Mouse (Mus musculus): ENCODE results near the gene Wbp11. TPM values are rescaled to one million over a fixed set of nuclear protein-coding genes. Genes with fewer than 3 reads are reported as not detected.
A peak's percentile ranks its signal among the peaks of the same experiment; 100 is the strongest.

Wbp11 gene
- polyA plus RNA-seq, 1 experiment from 2014 or later: 93.5 TPM

DNA sequence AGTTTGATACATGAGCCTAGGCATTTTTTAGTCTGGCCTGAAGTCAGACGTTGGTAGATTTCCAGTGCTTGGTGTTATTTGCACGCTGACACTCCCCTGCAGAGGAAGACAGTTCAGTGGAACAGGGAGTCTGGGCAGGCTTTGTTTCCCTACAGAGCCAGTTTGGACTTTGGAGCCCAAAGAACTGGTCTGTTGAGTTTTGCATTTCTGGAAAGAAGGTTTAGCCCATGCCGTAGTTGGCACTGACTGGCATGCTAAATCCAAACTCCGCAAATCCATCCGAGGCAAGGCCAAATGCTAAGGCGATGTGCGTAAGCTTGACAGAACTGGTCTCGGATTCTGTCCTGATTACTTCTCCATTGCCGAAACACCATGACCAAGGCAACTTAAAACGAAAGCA, 16.8 kb downstream of the Wbp11 start:
- no peak overlapping the region for H3K27ac ChIP-seq (ENCODE audit: low read depth, low read length)
- H3K4me1 ChIP-seq (ENCODE audit: control insufficient read depth, insufficient read depth, low read length): peaks cover 9% of the 10 kb centered on the region
- H3K27me3 ChIP-seq (ENCODE audit: control insufficient read depth, insufficient read depth, low read length): no peaks in the 10 kb centered on the region
- WGBS (ENCODE audit: insufficient replicate concordance): 85% methylated on average over 10 of the region's 10 CpGs
- no peak for ATAC-seq (replicated peaks; ENCODE audit: insufficient number of reproducible peaks, low FRiP score, low TSS enrichment)
- peaks cover 24% of the 10 kb centered on the region for H3K36me3 ChIP-seq (ENCODE audit: control insufficient read depth, insufficient read depth, low read length)
- no peak overlapping the region for H3K4me3 ChIP-seq (ENCODE audit: low read depth, low read length)
- no peaks in the 10 kb centered on the region for H3K9me3 ChIP-seq (replicated peaks; ENCODE audit: control insufficient read depth, low read length)
- no peak overlapping the region for H3K4me2 ChIP-seq
- no peak overlapping the region for H3K9ac ChIP-seq (ENCODE audit: low read depth, low read length)

GRCm38 (mm10) chr6:136809673-136810072, 18.4 kb downstream of the Wbp11 start:
- peaks cover 9% of the 10 kb centered on the region for H3K4me1 ChIP-seq (ENCODE audit: control insufficient read depth, insufficient read depth, low read length)
- no peak overlapping the region for H3K27ac ChIP-seq (ENCODE audit: low read depth, low read length)
- no peaks in the 10 kb centered on the region for H3K9me3 ChIP-seq (replicated peaks; ENCODE audit: control insufficient read depth, low read length)
- no peaks in the 10 kb centered on the region for H3K27me3 ChIP-seq (ENCODE audit: control insufficient read depth, insufficient read depth, low read length)
- no peak overlapping the region for H3K9ac ChIP-seq (ENCODE audit: low read depth, low read length)
- H3K4me3 ChIP-seq (ENCODE audit: low read depth, low read length): peak overlapping the region; percentile 87
- no peak for ATAC-seq (replicated peaks; ENCODE audit: insufficient number of reproducible peaks, low FRiP score, low TSS enrichment)
- peak overlapping the region; percentile 93 for H3K4me2 ChIP-seq
- 64% methylated on average over 13 of the region's 13 CpGs for WGBS (ENCODE audit: insufficient replicate concordance)
- peaks cover 14% of the 10 kb centered on the region; the same call in 1 of the 2 replicates for H3K36me3 ChIP-seq (ENCODE audit: control insufficient read depth, insufficient read depth, low read length)

GRCm38 (mm10) chr6:136809077-136809476, 19.0 kb downstream of the Wbp11 start:
- Histone ChIP-seq H3K9me3 (replicated peaks; ENCODE audit: control insufficient read depth, low read length) (no peaks in the 10 kb centered on the region), H3K4me2 (peak overlapping the region; percentile 93), H3K27me3 (ENCODE audit: control insufficient read depth, insufficient read depth, low read length) (no peaks in the 10 kb centered on the region), H3K4me3 (ENCODE audit: low read depth, low read length) (peak overlapping the region; percentile 87), H3K27ac (ENCODE audit: low read depth, low read length) (no peak overlapping the region), H3K9ac (ENCODE audit: low read depth, low read length) (peak overlapping the region; percentile 78), H3K36me3 (ENCODE audit: control insufficient read depth, insufficient read depth, low read length) (peaks cover 8% of the 10 kb centered on the region; the same call in 1 of the 2 replicates), H3K4me1 (ENCODE audit: control insufficient read depth, insufficient read depth, low read length) (peaks cover 9% of the 10 kb centered on the region)
- 22% methylated on average over 14 of the region's 14 CpGs for WGBS (ENCODE audit: insufficient replicate concordance)
- ATAC-seq (replicated peaks; ENCODE audit: insufficient number of reproducible peaks, low FRiP score, low TSS enrichment): no peak

DNA sequence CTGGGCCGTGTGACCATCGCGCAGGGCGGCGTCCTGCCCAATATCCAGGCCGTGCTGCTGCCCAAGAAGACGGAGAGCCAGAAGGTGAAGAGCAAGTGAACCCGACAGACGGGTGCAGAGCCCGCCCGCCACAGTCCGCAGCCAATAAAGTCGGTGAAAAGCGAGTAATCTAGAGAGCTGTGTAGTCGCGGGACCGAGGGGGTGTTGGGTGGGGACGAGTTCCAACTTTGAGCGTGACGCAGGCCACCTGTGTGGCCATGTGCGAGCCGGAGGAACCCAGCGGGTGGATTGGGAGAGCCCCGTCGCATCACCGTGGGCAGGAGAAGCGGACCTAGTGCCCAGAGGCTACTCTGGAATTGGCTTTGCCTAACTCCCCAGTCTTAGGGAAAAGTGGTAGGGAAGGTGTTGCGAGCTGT, 19.4 kb downstream of the Wbp11 start:
- peak; percentile 9; the same call in 1 of the 2 replicates for ATAC-seq (replicated peaks; ENCODE audit: insufficient number of reproducible peaks, low FRiP score, low TSS enrichment)
- peak overlapping the region; percentile 78 for H3K9ac ChIP-seq (ENCODE audit: low read depth, low read length)
- H3K4me2 ChIP-seq: peak overlapping the region; percentile 93
- H3K36me3 ChIP-seq (ENCODE audit: control insufficient read depth, insufficient read depth, low read length): peaks cover 5% of the 10 kb centered on the region; the same call in 1 of the 2 replicates
- WGBS (ENCODE audit: insufficient replicate concordance): under 1% methylated on average over 28 of the region's 28 CpGs
- H3K4me3 ChIP-seq (ENCODE audit: low read depth, low read length): peak overlapping the region; percentile 87
- no peaks in the 10 kb centered on the region for H3K27me3 ChIP-seq (ENCODE audit: control insufficient read depth, insufficient read depth, low read length)
- peaks cover 9% of the 10 kb centered on the region for H3K4me1 ChIP-seq (ENCODE audit: control insufficient read depth, insufficient read depth, low read length)
- no peak overlapping the region for H3K27ac ChIP-seq (ENCODE audit: low read depth, low read length)
- no peaks in the 10 kb centered on the region for H3K9me3 ChIP-seq (replicated peaks; ENCODE audit: control insufficient read depth, low read length)

DNA sequence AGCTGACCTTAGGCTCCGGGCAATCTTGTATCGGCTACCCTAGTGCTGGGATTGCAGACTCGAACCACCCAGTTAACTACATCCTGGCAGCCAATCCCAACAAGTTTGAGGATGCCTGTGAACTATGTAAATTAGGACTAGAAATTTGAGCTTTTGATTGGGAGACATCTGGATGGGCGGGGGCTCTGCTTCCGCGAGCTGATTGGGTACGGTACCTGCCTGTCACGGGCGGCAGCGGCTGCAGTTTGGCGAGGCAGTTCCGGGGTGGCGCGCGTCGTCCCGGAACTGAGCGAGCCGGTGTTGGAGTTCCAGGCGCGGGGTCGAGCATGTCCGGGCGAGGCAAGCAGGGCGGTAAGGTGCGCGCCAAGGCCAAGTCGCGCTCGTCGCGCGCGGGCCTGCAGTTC, 20.0 kb downstream of the Wbp11 start, which contains the start of gene H2afj:
Gene H2afj (plus strand): TSS at position 231 of the 404 bp plus-strand sequence.
- ATAC-seq (replicated peaks; ENCODE audit: insufficient number of reproducible peaks, low FRiP score, low TSS enrichment): peak; percentile 87
- H3K9me3 ChIP-seq (replicated peaks; ENCODE audit: control insufficient read depth, low read length): no peaks in the 10 kb centered on the region
- peak within 1 kb of the TSS; percentile 87 for H3K4me3 ChIP-seq (ENCODE audit: low read depth, low read length)
- H3K4me2 ChIP-seq: peak within 1 kb of the TSS; percentile 93
- peak within 1 kb of the TSS; percentile 41; the same call in 1 of the 2 replicates for H3K27ac ChIP-seq (ENCODE audit: low read depth, low read length)
- peaks cover 2% of the 10 kb centered on the region; the same call in 1 of the 2 replicates for H3K36me3 ChIP-seq (ENCODE audit: control insufficient read depth, insufficient read depth, low read length)
- peaks cover 11% of the 10 kb centered on the region for H3K4me1 ChIP-seq (ENCODE audit: control insufficient read depth, insufficient read depth, low read length)
- no peaks in the 10 kb centered on the region for H3K27me3 ChIP-seq (ENCODE audit: control insufficient read depth, insufficient read depth, low read length)
- 0% methylated on average over 34 of the region's 34 CpGs for WGBS (ENCODE audit: insufficient replicate concordance)
- peak within 1 kb of the TSS; percentile 78 for H3K9ac ChIP-seq (ENCODE audit: low read depth, low read length)

DNA sequence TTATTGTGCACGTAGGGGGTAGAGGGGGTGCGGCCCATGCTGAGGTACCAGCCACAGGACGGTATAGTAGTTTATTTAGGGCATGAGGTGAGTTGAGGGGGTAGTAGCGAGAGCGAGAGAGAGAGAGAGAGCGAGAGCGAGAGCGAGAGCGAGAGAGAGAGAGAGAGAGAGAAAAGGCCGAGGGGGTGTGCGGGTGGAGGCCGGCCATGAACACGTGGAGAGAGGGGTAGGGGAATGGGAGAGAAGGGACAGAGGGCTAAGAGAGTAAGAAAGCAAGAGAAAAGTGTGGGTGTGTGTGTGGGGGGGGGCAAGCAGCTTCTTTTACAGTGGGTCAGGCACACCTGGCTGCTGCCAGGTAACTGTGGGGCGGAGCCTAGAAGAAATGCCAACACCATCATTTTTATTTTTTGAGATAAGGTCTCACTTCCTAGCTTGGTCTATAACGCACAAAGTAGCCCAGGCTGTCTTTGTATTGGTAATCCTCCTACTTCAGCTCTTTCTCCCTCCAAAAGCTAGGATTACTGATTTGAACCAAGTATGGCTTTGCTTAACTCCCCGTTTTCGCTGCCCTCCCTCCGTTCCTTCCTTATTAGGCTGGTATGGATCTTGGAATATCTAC, 20.5 kb downstream of the Wbp11 start:
- Histone ChIP-seq H3K4me1 (ENCODE audit: control insufficient read depth, insufficient read depth, low read length) (peaks cover 12% of the 10 kb centered on the region), H3K27me3 (ENCODE audit: control insufficient read depth, insufficient read depth, low read length) (no peaks in the 10 kb centered on the region), H3K4me3 (ENCODE audit: low read depth, low read length) (peak overlapping the region; percentile 87), H3K4me2 (peak overlapping the region; percentile 69), H3K27ac (ENCODE audit: low read depth, low read length) (peak overlapping the region; percentile 37; the same call in 1 of the 2 replicates), H3K36me3 (ENCODE audit: control insufficient read depth, insufficient read depth, low read length) (no peaks in the 10 kb centered on the region), H3K9ac (ENCODE audit: low read depth, low read length) (peak overlapping the region; percentile 52), H3K9me3 (replicated peaks; ENCODE audit: control insufficient read depth, low read length) (no peaks in the 10 kb centered on the region)
- ATAC-seq (replicated peaks; ENCODE audit: insufficient number of reproducible peaks, low FRiP score, low TSS enrichment): no peak
- WGBS (ENCODE audit: insufficient replicate concordance): 19% methylated on average over 18 of the region's 18 CpGs

DNA sequence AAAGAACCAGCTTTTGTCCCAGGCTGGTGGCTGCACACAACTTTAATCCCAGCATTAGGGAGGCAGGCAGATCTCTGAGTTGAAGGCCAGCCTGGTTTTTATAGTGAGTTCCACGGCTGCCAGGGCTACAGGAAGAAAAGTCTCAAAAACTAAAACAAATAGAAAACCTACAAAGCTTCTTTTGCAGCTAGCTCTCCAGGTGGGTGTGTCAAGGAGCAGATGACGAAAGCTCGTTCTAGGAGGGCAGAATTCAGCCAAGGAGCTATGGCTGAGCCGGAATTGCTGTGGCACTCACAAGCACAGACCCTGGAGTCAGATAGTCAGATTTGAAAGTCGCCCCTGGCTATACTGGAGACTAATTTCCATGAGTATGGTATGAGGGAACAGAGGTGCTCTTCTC, 21.2 kb downstream of the Wbp11 start:
- H3K4me1 ChIP-seq (ENCODE audit: control insufficient read depth, insufficient read depth, low read length): peaks cover 12% of the 10 kb centered on the region
- no peaks in the 10 kb centered on the region for H3K27me3 ChIP-seq (ENCODE audit: control insufficient read depth, insufficient read depth, low read length)
- no peaks in the 10 kb centered on the region for H3K9me3 ChIP-seq (replicated peaks; ENCODE audit: control insufficient read depth, low read length)
- H3K27ac ChIP-seq (ENCODE audit: low read depth, low read length): no peak overlapping the region
- no peaks in the 10 kb centered on the region for H3K36me3 ChIP-seq (ENCODE audit: control insufficient read depth, insufficient read depth, low read length)
- 0 out of 2 replicates have a peak overlapping the region, but pooled peaks have one; percentile 28 for H3K9ac ChIP-seq (ENCODE audit: low read depth, low read length)
- no peak for ATAC-seq (replicated peaks; ENCODE audit: insufficient number of reproducible peaks, low FRiP score, low TSS enrichment)
- 64% methylated on average over 5 of the region's 5 CpGs for WGBS (ENCODE audit: insufficient replicate concordance)
- H3K4me3 ChIP-seq (ENCODE audit: low read depth, low read length): no peak overlapping the region
- peak overlapping the region; percentile 69 for H3K4me2 ChIP-seq

DNA sequence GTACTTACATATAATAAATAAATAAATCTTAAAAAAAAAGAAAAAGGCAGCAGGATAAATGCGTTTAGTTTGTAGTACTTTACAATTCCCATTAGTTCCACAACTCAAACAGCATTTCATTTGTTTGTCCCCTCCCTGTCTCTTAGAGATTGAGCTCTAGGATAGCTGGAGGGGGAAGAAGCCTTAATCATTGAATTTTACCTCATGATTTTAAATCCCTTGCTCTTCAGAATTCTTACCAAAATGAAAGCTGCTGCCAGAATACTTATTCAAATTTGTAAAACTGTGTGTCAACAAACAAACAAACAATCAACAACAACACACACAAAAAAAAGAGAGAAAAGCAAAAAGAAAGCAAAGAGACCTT, 22.6 kb downstream of the Wbp11 start:
- no peak for ATAC-seq (replicated peaks; ENCODE audit: insufficient number of reproducible peaks, low FRiP score, low TSS enrichment)
- peaks cover 12% of the 10 kb centered on the region for H3K4me1 ChIP-seq (ENCODE audit: control insufficient read depth, insufficient read depth, low read length)
- no peak overlapping the region for H3K9ac ChIP-seq (ENCODE audit: low read depth, low read length)
- H3K27me3 ChIP-seq (ENCODE audit: control insufficient read depth, insufficient read depth, low read length): no peaks in the 10 kb centered on the region
- H3K9me3 ChIP-seq (replicated peaks; ENCODE audit: control insufficient read depth, low read length): no peaks in the 10 kb centered on the region
- no peaks in the 10 kb centered on the region for H3K36me3 ChIP-seq (ENCODE audit: control insufficient read depth, insufficient read depth, low read length)
- no peak overlapping the region for H3K4me2 ChIP-seq
- 88% methylated on average over 1 of the region's 1 CpGs for WGBS (ENCODE audit: insufficient replicate concordance)
- H3K27ac ChIP-seq (ENCODE audit: low read depth, low read length): 0 out of 2 replicates have a peak overlapping the region, but pooled peaks have one; percentile 100
- no peak overlapping the region for H3K4me3 ChIP-seq (ENCODE audit: low read depth, low read length)
